Mouse (Mus musculus) MEL (cell line): ENCODE data around the gene Htra2. TPM values are rescaled to one million over a fixed set of nuclear protein-coding genes. Genes with fewer than 3 reads are reported as not detected.

ENCODE experiments used
- DNase-seq: peaks from one replicate; pipeline ENCODE4 v3.0.0; 2011; ENCODE audit warnings: low read depth, low spot score
- H3K27ac ChIP-seq: 2 replicates; pipeline ENCODE4 v1.5.1; 2012; ENCODE audit warnings: low read depth, mild to moderate bottlenecking, control low read depth, low read length, moderate library complexity; ENCODE audit not compliant: control insufficient read depth
- H3K27me3 ChIP-seq, 2 experiments: fragments of 150-350 bp in 1 of 2; sonication (generic) in 1 of 2; 2 replicates each; pipeline ENCODE4 v1.6.1; 2012; ENCODE audit warnings: low read length in 2 of 2, mild to moderate bottlenecking in 2 of 2, improper control_type of control experiment in 1 of 2, moderate library complexity in 1 of 2; ENCODE audit not compliant: insufficient read depth in 2 of 2, control insufficient read depth in 1 of 2
- H3K36me3 ChIP-seq, 2 experiments: 2 replicates each; pipeline ENCODE4 v1.6.1; 2012 to 2014; ENCODE audit warnings: low read length in 2 of 2, improper control_type of control experiment in 1 of 2, inconsistent platforms in 1 of 2, mild to moderate bottlenecking in 1 of 2; ENCODE audit not compliant: insufficient read depth in 2 of 2, control insufficient read depth in 1 of 2
- H3K4me1 ChIP-seq, 2 experiments: fragments of 150-350 bp in 1 of 2; sonication (generic) in 1 of 2; 2 replicates each; pipeline ENCODE4 v1.6.1; 2012; ENCODE audit warnings: low read length in 2 of 2, improper control_type of control experiment in 1 of 2, mild to moderate bottlenecking in 1 of 2; ENCODE audit not compliant: insufficient read depth in 2 of 2, control insufficient read depth in 1 of 2
- H3K4me3 ChIP-seq, 2 experiments: fragments of 150-350 bp in 1 of 2; sonication (generic) in 1 of 2; 2 replicates each; pipeline ENCODE4 v1.5.1; 2012; ENCODE audit warnings: low read depth in 2 of 2, low read length in 2 of 2, mild to moderate bottlenecking in 2 of 2, moderate library complexity in 2 of 2, control low read depth in 1 of 2, improper control_type of control experiment in 1 of 2; ENCODE audit not compliant: control insufficient read depth in 1 of 2, insufficient read depth in 1 of 2
- H3K79me2 ChIP-seq: 2 replicates; pipeline ENCODE4 v1.6.1; 2012; ENCODE audit warnings: mild to moderate bottlenecking, low read length, moderate library complexity; ENCODE audit not compliant: control insufficient read depth, poor library complexity, insufficient read depth
- H3K9ac ChIP-seq: 2 replicates; pipeline ENCODE4 v1.6.1; 2012; ENCODE audit warnings: low read depth, mild to moderate bottlenecking, control low read depth, low read length, moderate library complexity; ENCODE audit not compliant: control insufficient read depth, poor library complexity, severe bottlenecking
- H3K9me3 ChIP-seq: fragments of 150-350 bp; sonication (generic); replicated peaks from 2 replicates; pipeline ENCODE4 v1.6.1; 2012; ENCODE audit warnings: mild to moderate bottlenecking, low read length, improper control_type of control experiment, moderate library complexity; ENCODE audit not compliant: insufficient read depth
- BHLHE40 ChIP-seq: IDR thresholded peaks from 2 replicates; pipeline ENCODE4 v1.6.1; 2012; ENCODE audit warnings: low read depth, mild to moderate bottlenecking, inconsistent platforms, low read length, improper control_type of control experiment, borderline replicate concordance
- CHD1 ChIP-seq: IDR thresholded peaks from 2 replicates; pipeline ENCODE4 v1.6.1; 2012; ENCODE audit warnings: low read depth, mild to moderate bottlenecking, inconsistent platforms, low read length, improper control_type of control experiment
- CTCF ChIP-seq, 3 experiments: IDR thresholded peaks in 2 of 3; conservative IDR thresholded peaks in 1 of 3; 2 replicates each; pipeline ENCODE4 v1.5.1; 2011 to 2012; ENCODE audit warnings: low read length in 3 of 3, low read depth in 2 of 3, mild to moderate bottlenecking in 2 of 3, improper control_type of control experiment in 1 of 3, inconsistent platforms in 1 of 3, mixed read lengths in 1 of 3, moderate library complexity in 1 of 3; ENCODE audit not compliant: control insufficient read depth in 1 of 3, insufficient read depth in 1 of 3, poor library complexity in 1 of 3, severe bottlenecking in 1 of 3
- E2F4 ChIP-seq: IDR thresholded peaks from 2 replicates; pipeline ENCODE4 v1.6.1; 2011; ENCODE audit warnings: low read depth, low read length, improper control_type of control experiment, borderline replicate concordance
- GABPA ChIP-seq: IDR thresholded peaks from 2 replicates; pipeline ENCODE4 v1.6.1; 2012; ENCODE audit warnings: low read depth, mild to moderate bottlenecking, inconsistent platforms, low read length, improper control_type of control experiment, moderate library complexity
- GATA1 ChIP-seq: IDR thresholded peaks from 2 replicates; pipeline ENCODE4 v1.6.1; 2011; ENCODE audit warnings: low read depth, low read length, improper control_type of control experiment
- HCFC1 ChIP-seq: IDR thresholded peaks from 2 replicates; pipeline ENCODE4 v1.6.1; 2012; ENCODE audit warnings: low read depth, mild to moderate bottlenecking, inconsistent platforms, low read length, improper control_type of control experiment, moderate library complexity
- KAT2A ChIP-seq: conservative IDR thresholded peaks from 2 replicates; pipeline ENCODE4 v1.6.1; 2012; ENCODE audit warnings: low read depth, low read length, improper control_type of control experiment, inconsistent platforms
- MAX ChIP-seq: IDR thresholded peaks from 2 replicates; pipeline ENCODE4 v1.6.1; 2011; ENCODE audit warnings: low read length, improper control_type of control experiment
- MAZ ChIP-seq: IDR thresholded peaks from 2 replicates; pipeline ENCODE4 v1.6.1; 2012; ENCODE audit warnings: low read depth, mild to moderate bottlenecking, inconsistent platforms, low read length, improper control_type of control experiment
- MEF2A ChIP-seq: IDR thresholded peaks from 2 replicates; pipeline ENCODE4 v1.6.1; 2014; ENCODE audit warnings: low read depth, mild to moderate bottlenecking, inconsistent platforms, low read length, improper control_type of control experiment; ENCODE audit not compliant: poor library complexity, insufficient replicate concordance, severe bottlenecking; ENCODE audit errors: extremely low read depth
- MXI1 ChIP-seq: IDR thresholded peaks from 2 replicates; pipeline ENCODE4 v1.6.1; 2011; ENCODE audit warnings: mild to moderate bottlenecking, low read depth, low read length, improper control_type of control experiment
- MYB ChIP-seq: IDR thresholded peaks from 2 replicates; pipeline ENCODE4 v1.6.1; 2011; ENCODE audit warnings: mild to moderate bottlenecking, low read depth, low read length, improper control_type of control experiment
- POLR2A ChIP-seq, 2 experiments: IDR thresholded peaks; 2 replicates each; pipeline ENCODE4 v1.6.1; 2011 to 2012; ENCODE audit warnings: low read length in 2 of 2, mild to moderate bottlenecking in 2 of 2, control low read depth in 1 of 2, improper control_type of control experiment in 1 of 2, low read depth in 1 of 2, moderate library complexity in 1 of 2; ENCODE audit not compliant: control insufficient read depth in 1 of 2, insufficient read depth in 1 of 2, poor library complexity in 1 of 2
- POLR2AphosphoS2 ChIP-seq: IDR thresholded peaks from 2 replicates; pipeline ENCODE4 v1.6.1; 2011; ENCODE audit warnings: low read length, improper control_type of control experiment
- POLR2AphosphoS5 ChIP-seq: IDR thresholded peaks from 2 replicates; pipeline ENCODE4 v1.6.1; 2012; ENCODE audit warnings: low read depth, borderline replicate concordance, mild to moderate bottlenecking, inconsistent platforms, low read length, moderate library complexity, mixed read lengths
- RCOR1 ChIP-seq: IDR thresholded peaks from 2 replicates; pipeline ENCODE4 v1.6.1; 2012; ENCODE audit warnings: low read depth, mild to moderate bottlenecking, inconsistent platforms, low read length, improper control_type of control experiment
- SMC3 ChIP-seq: IDR thresholded peaks from 2 replicates; pipeline ENCODE4 v1.6.1; 2011; ENCODE audit warnings: low read depth, low read length, improper control_type of control experiment
- TAL1 ChIP-seq: IDR thresholded peaks from 2 replicates; pipeline ENCODE4 v1.6.1; 2012; ENCODE audit warnings: mild to moderate bottlenecking, inconsistent platforms, low read length, moderate library complexity, mixed read lengths
- TCF12 ChIP-seq: IDR thresholded peaks from 2 replicates; pipeline ENCODE4 v1.6.1; 2014; ENCODE audit warnings: low read depth, mild to moderate bottlenecking, inconsistent platforms, low read length, improper control_type of control experiment, moderate library complexity
- UBTF ChIP-seq: IDR thresholded peaks from 2 replicates; pipeline ENCODE4 v1.6.1; 2012; ENCODE audit warnings: low read depth, mild to moderate bottlenecking, inconsistent platforms, low read length, improper control_type of control experiment, moderate library complexity, borderline replicate concordance; ENCODE audit not compliant: insufficient read depth
- USF2 ChIP-seq, 2 experiments: IDR thresholded peaks; 2 replicates each; pipeline ENCODE4 v1.6.1; 2011 to 2012; ENCODE audit warnings: improper control_type of control experiment in 2 of 2, low read length in 2 of 2, borderline replicate concordance in 1 of 2, inconsistent platforms in 1 of 2, low read depth in 1 of 2, mild to moderate bottlenecking in 1 of 2; ENCODE audit not compliant: insufficient read depth in 1 of 2
- ZC3H11A ChIP-seq: IDR thresholded peaks from 2 replicates; pipeline ENCODE4 v1.6.1; 2012; ENCODE audit warnings: low read depth, mild to moderate bottlenecking, inconsistent platforms, low read length, improper control_type of control experiment
- ZKSCAN1 ChIP-seq: IDR thresholded peaks from 2 replicates; pipeline ENCODE4 v1.6.1; 2012; ENCODE audit warnings: low read depth, mild to moderate bottlenecking, inconsistent platforms, low read length, improper control_type of control experiment, moderate library complexity
- ZNF384 ChIP-seq: IDR thresholded peaks from 2 replicates; pipeline ENCODE4 v1.6.1; 2012; ENCODE audit warnings: low read depth, mild to moderate bottlenecking, inconsistent platforms, low read length, improper control_type of control experiment
- polyA plus RNA-seq, 2 experiments: library from polyadenylated mRNA; stranded (reverse) in 1 of 2; unstranded in 1 of 2; fragments of >175 nt in 1 of 2; fragments of >200 nt in 1 of 2; gene quantifications; 2 replicates each; pipeline versions ENCODE4 v1.2.1 to v1.2.4; 2012; ENCODE audit warnings: low replicate concordance in 2 of 2, low read depth in 1 of 2; ENCODE audit not compliant: insufficient read length in 2 of 2, insufficient read depth in 1 of 2, missing spikeins in 1 of 2
- total RNA-seq: library from RNA; depleted of rRNA; stranded (reverse); fragments of 300-350 nt; gene quantifications from 2 replicates; pipeline ENCODE4 v1.2.3, GENCODE M21; 2012

Gene Htra2
- total and polyA plus RNA-seq, 3 experiments = 107 to 133 TPM; not detected in 1

GRCm38 (mm10) chr6:83101316-83101687 lies 46.2 kb upstream of the Htra2 start, which contains the start of the genes Ccdc142 and Gm42688 (continued):
- TF ChIP-seq CHD1 (no peak; the same call in 1 of the 2 replicates), POLR2AphosphoS2 (peak; percentile 34), ZC3H11A (peak; percentile 68), ZNF384 (no peak), SMC3 (peak; percentile 83), TCF12 (peak; percentile 54; the same call in 1 of the 2 replicates), GABPA (no peak), RCOR1 (no peak), E2F4 (peak; percentile 23; the same call in 1 of the 2 replicates), MXI1 (peak; percentile 92), MAZ (no peak; the same call in 1 of the 2 replicates), USF2 (IDR thresholded peaks at IDR 0.05; ENCODE audit: borderline replicate concordance in 1 of 2, insufficient read depth in 1 of 2, low read depth in 1 of 2, low read length in 2 of 2) (no peak), KAT2A (no peak; the same call in 1 of the 2 replicates), UBTF (peak; percentile 44; the same call in 1 of the 2 replicates), TAL1 (no peak), GATA1 (0 out of 2 replicates have a peak, but pooled peaks have one; percentile 11)
- TF ChIP-seq, all 39 proteins: peak for 23

GRCm38 (mm10) chr6:83098411-83098810 lies 43.3 kb upstream of the Htra2 start:
- Histone ChIP-seq H3K27me3 (0 out of 4 replicates have a peak, but pooled peaks cover 0 to 1% of the 10 kb centered on the region in 2 experiments), H3K27ac (no peak overlapping the region), H3K4me3 (no peak overlapping the region), H3K79me2 (peaks cover 12% of the 10 kb centered on the region), H3K9ac (no peak overlapping the region), H3K4me1 (peaks cover 0 to 7% of the 10 kb centered on the region in 2 experiments; a peak in 3 of 4 replicates), H3K36me3 (peaks cover 0 to 8% of the 10 kb centered on the region in 2 experiments; a peak in 2 of 4 replicates), H3K9me3 (no peaks in the 10 kb centered on the region)
- TF ChIP-seq POLR2AphosphoS5 = no peak
- TF ChIP-seq GABPA = no peak
- TF ChIP-seq MAX = no peak
- no peak for TF ChIP-seq ZC3H11A
- no peak for TF ChIP-seq BHLHE40
- no peak for TF ChIP-seq CTCF (IDR thresholded peaks at IDR 0.05 in 2 of 3, conservative IDR thresholded peaks at IDR 0.05 in 1 of 3; ENCODE audit: control insufficient read depth in 1 of 3, insufficient read depth in 1 of 3, low read depth in 2 of 3, low read length in 3 of 3, poor library complexity in 1 of 3, severe bottlenecking in 1 of 3)
- TF ChIP-seq HCFC1 = no peak
- no peak for TF ChIP-seq MEF2A
- TF ChIP-seq MXI1 = no peak
- TF ChIP-seq GATA1 = no peak
- no peak for TF ChIP-seq MYB
- TF ChIP-seq ZNF384 = no peak
- no peak for TF ChIP-seq ZKSCAN1
- TF ChIP-seq TAL1 = no peak
- no peak for TF ChIP-seq POLR2A (IDR thresholded peaks at IDR 0.05; ENCODE audit: control insufficient read depth in 1 of 2, insufficient read depth in 1 of 2, low read depth in 1 of 2, low read length in 2 of 2, poor library complexity in 1 of 2)
- no peak for DNase-seq
